27 mouse cellular contexts compared by ENCODE assay signal in genomic region chr15:24838390-24838789, GRCm38 (mm10).
"Had no signal": no experiment of that assay in that cellular context is flagged by ENCODE, and none has a peak within 500 bp of the region (broad histone marks: within the 10 kb centered on the region; RNA-seq: fewer than 3 reads in every experiment).

No protein-coding gene starts in this region.

- H3K4me1 ChIP-seq: heart, embryonic 10.5 days; heart, embryonic 13.5 days; heart, embryonic 15.5 days; hindbrain, embryonic 13.5 days; hindbrain, embryonic 15.5 days; kidney, embryonic 15.5 days; limb, embryonic 10.5 days; limb, embryonic 12.5 days; liver, embryonic 13.5 days; liver, embryonic 15.5 days had no signal

- H3K9ac ChIP-seq: heart, embryonic 13.5 days; heart, embryonic 15.5 days; hindbrain, embryonic 13.5 days; hindbrain, embryonic 15.5 days; kidney, embryonic 15.5 days; limb, embryonic 12.5 days; liver, embryonic 13.5 days; liver, embryonic 15.5 days had no signal

- H3K4me2 ChIP-seq: heart, embryonic 13.5 days; heart, embryonic 15.5 days; hindbrain, embryonic 13.5 days; hindbrain, embryonic 15.5 days; kidney, embryonic 15.5 days; limb, embryonic 12.5 days; liver, embryonic 11.5 days; liver, embryonic 13.5 days; liver, embryonic 15.5 days had no signal

- DNase-seq: gastrocnemius, adult 2 months; gastrocnemius, postnatal 10 days; gastrocnemius, postnatal 25 days; heart, adult 18-20 months; heart, postnatal 14 days; heart, postnatal 36 days; kidney, adult 11 months; kidney, adult 2 months; kidney, adult 9 months; kidney, postnatal 25 days; kidney, postnatal 4 days; liver; liver, embryonic 13.5 days had no signal

- ATAC-seq: hindbrain, postnatal 0 days; intestine, embryonic 16.5 days had no signal

- H3K36me3 ChIP-seq: heart, embryonic 10.5 days; heart, embryonic 13.5 days; heart, embryonic 15.5 days; hindbrain, embryonic 13.5 days; hindbrain, embryonic 15.5 days; kidney, embryonic 15.5 days; limb, embryonic 10.5 days; limb, embryonic 12.5 days; liver, embryonic 13.5 days; liver, embryonic 15.5 days had no signal

- H3K27ac ChIP-seq: gastrocnemius, adult 2 months; heart, embryonic 10.5 days; heart, embryonic 13.5 days; heart, embryonic 15.5 days; hindbrain, embryonic 13.5 days; hindbrain, embryonic 15.5 days; hindbrain, postnatal 0 days; kidney, embryonic 15.5 days; kidney, postnatal 0 days; layer of hippocampus, adult 2 months; limb, embryonic 10.5 days; limb, embryonic 12.5 days; liver, embryonic 13.5 days; liver, embryonic 15.5 days had no signal

- H3K4me3 ChIP-seq: gastrocnemius, adult 2 months; heart, embryonic 10.5 days; heart, embryonic 13.5 days; heart, embryonic 15.5 days; hindbrain, embryonic 13.5 days; hindbrain, embryonic 15.5 days; kidney, embryonic 15.5 days; layer of hippocampus, adult 2 months; limb, embryonic 10.5 days; limb, embryonic 12.5 days; liver, embryonic 13.5 days; liver, embryonic 15.5 days had no signal

- H3K9me3 ChIP-seq: heart, embryonic 10.5 days; heart, embryonic 13.5 days; heart, embryonic 15.5 days; hindbrain, embryonic 13.5 days; hindbrain, embryonic 15.5 days; kidney, embryonic 15.5 days; limb, embryonic 10.5 days; limb, embryonic 12.5 days; liver, embryonic 13.5 days; liver, embryonic 15.5 days had no signal

- H3K27me3 ChIP-seq: heart, embryonic 13.5 days; heart, embryonic 15.5 days; hindbrain, embryonic 13.5 days; hindbrain, embryonic 15.5 days; kidney, embryonic 15.5 days; limb, embryonic 12.5 days; liver, embryonic 13.5 days; liver, embryonic 15.5 days had no signal
